Mouse (Mus musculus) layer of hippocampus, adult 8-10 months (tissue): ENCODE data around the gene Sec61g. TPM values are rescaled to one million over a fixed set of nuclear protein-coding genes. Genes with fewer than 3 reads are reported as not detected.

ENCODE experiments used
- total RNA-seq, 4 experiments: library from RNA; stranded (reverse); gene quantifications; 2 replicates each; pipeline ENCODE4 v1.2.4; 2022

The Sec61g gene
- total RNA-seq, 4 experiments from 2014 or later: 8.2 to 13.9 (median 10.1) TPM

Other genes with a start within 250 kb of the Sec61g start
- 10 to 100 TPM; 11.1 to 15.6 (median 14.5) TPM for gene Egfr, start 243.7 kb upstream of the Sec61g start, total RNA-seq